Mouse (Mus musculus): ENCODE data around the gene Pola2.

DNA sequence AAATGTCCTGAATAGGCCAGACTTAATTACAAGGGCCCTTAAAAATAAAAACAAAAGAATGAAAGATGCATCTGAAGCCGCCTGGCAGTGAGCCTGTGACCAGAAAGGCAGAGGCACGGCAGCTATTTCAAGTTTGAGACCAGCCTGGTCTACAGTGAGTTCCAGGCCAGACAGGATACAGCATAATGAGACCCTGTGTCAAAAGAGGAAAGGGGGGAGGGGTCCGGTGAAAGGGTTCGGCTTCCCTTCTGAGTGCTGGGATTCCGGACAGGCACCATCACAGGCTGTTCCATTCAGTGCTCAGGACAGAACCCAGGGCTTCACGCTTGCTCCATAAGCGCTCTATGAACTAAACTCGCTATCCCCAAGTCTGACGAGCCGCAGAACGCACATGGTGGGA is 37.0 kb downstream of the Pola2 start:
- TF ChIP-seq POLR2A (IDR thresholded peaks at IDR 0.05; ENCODE audit: borderline replicate concordance, extremely low read depth, insufficient read depth, insufficient read length, poor library complexity, severe bottlenecking) (no peak), CTCF (IDR thresholded peaks at IDR 0.05; ENCODE audit: borderline replicate concordance, extremely low read depth, insufficient read depth, insufficient read length) (no peak)

All from brain, embryonic 14.5 days (tissue).